11 mouse cellular contexts compared by ENCODE assay signal in the genomic region with DNA sequence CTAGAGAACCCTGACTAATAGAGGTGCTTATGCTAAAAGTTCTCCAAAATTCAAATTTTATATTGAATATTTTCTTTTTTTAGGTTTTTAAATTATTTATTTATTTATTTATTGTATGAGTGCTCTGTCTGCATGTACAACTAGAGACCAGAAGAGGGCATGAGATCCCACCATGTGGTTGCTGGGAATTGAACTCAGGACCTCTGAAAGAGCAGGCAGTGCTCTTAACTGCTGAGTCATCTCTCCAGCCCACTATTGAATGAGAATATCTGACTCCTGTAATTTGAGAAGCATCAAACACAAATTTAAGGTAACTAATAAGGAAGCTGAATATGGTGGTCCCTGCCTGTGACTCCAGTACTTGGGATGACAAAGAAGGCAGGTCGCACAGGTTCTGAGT. TPM values are rescaled to one million over a fixed set of nuclear protein-coding genes. Genes with fewer than 3 reads are reported as not detected.
DNase-seq lines count a peak whose midpoint lies in the region; TF ChIP-seq lines count a peak whose summit lies in the region.
"Had no signal": no experiment of that assay in that cellular context is flagged by ENCODE, and none has a peak within 500 bp of the region (broad histone marks: within the 10 kb centered on the region; RNA-seq: fewer than 3 reads in every experiment).

No protein-coding gene starts in this region.

- 92% methylated on average over 1 of the region's 1 CpGs for WGBS in embryonic facial prominence, embryonic 10.5 days

- TF ChIP-seq CTCF in layer of hippocampus, adult 2 months (conservative IDR thresholded peaks at IDR 0.05) = peak; percentile 76

- H3K9me3 ChIP-seq in embryonic facial prominence, embryonic 10.5 days = no peaks in the 10 kb centered on the region
- H3K9me3 ChIP-seq: neural tube, embryonic 12.5 days; stomach, embryonic 15.5 days had no signal

- H3ac ChIP-seq in myocyte (ENCODE audit: control insufficient read depth, insufficient read length) = no peak overlapping the region

- no peak overlapping the region for H3K4me3 ChIP-seq in layer of hippocampus, adult 2 months
- H3K4me3 ChIP-seq in myocyte = no peak overlapping the region
- H3K4me3 ChIP-seq in embryonic facial prominence, embryonic 10.5 days = no peak overlapping the region
- H3K4me3 ChIP-seq: neural tube, embryonic 12.5 days; stomach, embryonic 15.5 days had no signal

- no peak overlapping the region for H3K27ac ChIP-seq in layer of hippocampus, adult 2 months
- H3K27ac ChIP-seq in embryonic facial prominence, embryonic 10.5 days (replicated peaks) = no peak overlapping the region
- H3K27ac ChIP-seq: neural tube, embryonic 12.5 days; stomach, embryonic 15.5 days had no signal

- peak; percentile 12 to 46 for DNase-seq in adrenal gland, adult (ENCODE audit: inconsistent age in 2 of 2, low spot score in 1 of 2)
- no peak for DNase-seq in adrenal gland, adult 2 months
- no peak for DNase-seq in layer of hippocampus, adult 2 months (ENCODE audit: low spot score in 2 of 2)
- DNase-seq in layer of hippocampus, adult 9-11 months = no peak
- peak; percentile 22 for DNase-seq in brain, adult 2 months (ENCODE audit: low read depth, low spot score)
- no peak for DNase-seq in embryonic facial prominence, embryonic 10.5 days (ENCODE audit: low spot score)
- no peak for DNase-seq in frontal cortex, postnatal 25 days (ENCODE audit: low spot score in 2 of 2)
- DNase-seq: cerebellum, adult 11 months had no signal

- no peaks in the 10 kb centered on the region for H3K27me3 ChIP-seq in myocyte (ENCODE audit: control insufficient read depth, insufficient read depth, insufficient read length)
- H3K27me3 ChIP-seq in embryonic facial prominence, embryonic 10.5 days (replicated peaks; ENCODE audit: low read depth, poor library complexity, severe bottlenecking) = no peaks in the 10 kb centered on the region
- H3K27me3 ChIP-seq: neural tube, embryonic 12.5 days; stomach, embryonic 15.5 days had no signal

- H3K36me3 ChIP-seq in myocyte (ENCODE audit: control insufficient read depth, insufficient read depth) = no peaks in the 10 kb centered on the region
- H3K36me3 ChIP-seq in embryonic facial prominence, embryonic 10.5 days (replicated peaks) = no peaks in the 10 kb centered on the region
- H3K36me3 ChIP-seq: neural tube, embryonic 12.5 days; stomach, embryonic 15.5 days had no signal

- TF ChIP-seq POLR2A in myocyte (IDR thresholded peaks at IDR 0.05; ENCODE audit: insufficient read length, low read depth) = no peak

- H3K79me2 ChIP-seq in myocyte (ENCODE audit: control insufficient read depth, insufficient read depth) = no peaks in the 10 kb centered on the region

- peak overlapping the region; percentile 48 for H3K4me2 ChIP-seq in myocyte (ENCODE audit: low read depth)
- H3K4me2 ChIP-seq: neural tube, embryonic 12.5 days; stomach, embryonic 15.5 days had no signal

- H3K4me1 ChIP-seq in embryonic facial prominence, embryonic 10.5 days = no peaks in the 10 kb centered on the region
- H3K4me1 ChIP-seq: neural tube, embryonic 12.5 days; stomach, embryonic 15.5 days had no signal

TF ChIP-seq in myocyte, 11 proteins besides CTCF, POLR2A, EP300 and RAD21:
- no peak for TF ChIP-seq MYOG (IDR thresholded peaks at IDR 0.05; ENCODE audit: control insufficient read depth in 1 of 3, insufficient read depth in 1 of 3, insufficient read length in 2 of 3, low read depth in 2 of 3)

RNA-seq across cellular contexts. Expression of gene Clasp1, which starts 20.9 kb away (rescaled TPM):
- 10 to 100 TPM; 36.0 to 42.9 TPM for total RNA-seq in adrenal gland, adult 2 months (2021)
- 13.1 and 14.9 TPM in 2 replicates for polyA plus RNA-seq in adrenal gland, adult 2 months (2012; rRNA removed)
- total RNA-seq in layer of hippocampus, adult 2 months (2021) = 100 to 1,000 TPM in 1 of 2 experiments, 10 to 100 TPM in 1; 92.5 to 102 TPM
- 31.1 TPM for polyA plus RNA-seq in myocyte (2012; fragmentation: generic; extraction: Trizol)
- 94.7 and 95.3 TPM in 2 replicates for polyA plus RNA-seq in embryonic facial prominence, embryonic 10.5 days (2016; fragmentation: Nextera tagmentation; extraction: Ambion mirVana)

RNA-seq across cellular contexts. Expression of gene Nifk, which starts 46.3 kb away (rescaled TPM):
- 10 to 100 TPM; 35.8 to 45.7 TPM for total RNA-seq in adrenal gland, adult 2 months (2021)
- 1.7 and 2.4 TPM in 2 replicates for polyA plus RNA-seq in adrenal gland, adult 2 months (2012; rRNA removed)
- total RNA-seq in layer of hippocampus, adult 2 months (2021) = 10 to 100 TPM; 24.7 to 25.9 TPM
- 27.0 TPM for polyA plus RNA-seq in myocyte (2012; fragmentation: generic; extraction: Trizol)
- polyA plus RNA-seq in embryonic facial prominence, embryonic 10.5 days (2016; fragmentation: Nextera tagmentation; extraction: Ambion mirVana) = 106 and 109 TPM in 2 replicates

RNA-seq across cellular contexts. Expression of gene Tsn, which starts 56.4 kb away (rescaled TPM):
- total RNA-seq in adrenal gland, adult 2 months (2021) = 100 to 1,000 TPM; 125 to 128 TPM
- 33.8 and 37.6 TPM in 2 replicates for polyA plus RNA-seq in adrenal gland, adult 2 months (2012; rRNA removed)
- total RNA-seq in layer of hippocampus, adult 2 months (2021) = 100 to 1,000 TPM; 100 to 112 TPM
- polyA plus RNA-seq in myocyte (2012; fragmentation: generic; extraction: Trizol) = 92.8 TPM
- 369 and 400 TPM in 2 replicates for polyA plus RNA-seq in embryonic facial prominence, embryonic 10.5 days (2016; fragmentation: Nextera tagmentation; extraction: Ambion mirVana)

Comparison
In these comparisons a context has a peak if more than half of its experiments do, and no peak if none do; other contexts are left out.
1. DNase-seq: peak in adrenal gland, adult (2 of 2) and brain, adult 2 months (single experiment); none in adrenal gland, adult 2 months (single experiment), layer of hippocampus, adult 2 months (0 of 2), layer of hippocampus, adult 9-11 months (single experiment), embryonic facial prominence, embryonic 10.5 days (single experiment) and frontal cortex, postnatal 25 days (0 of 2).